Mouse (Mus musculus): ENCODE results near the gene Ermp1. TPM values are rescaled to one million over a fixed set of nuclear protein-coding genes. Genes with fewer than 3 reads are reported as not detected.

The Ermp1 gene
- polyA plus RNA-seq (2016; fragmentation: Nextera tagmentation; extraction: Ambion mirVana): 9.7 and 10.7 TPM in 2 replicates

- peaks cover 3% of the 10 kb centered on the region; the same call in 1 of the 2 replicates for H3K4me1 ChIP-seq (replicated peaks)
- peaks cover 3% of the 10 kb centered on the region; the same call in 1 of the 2 replicates for H3K9me3 ChIP-seq (replicated peaks)
- WGBS: under 1% methylated on average over 90 of the region's 90 CpGs
- peak; percentile 91 for ATAC-seq (ENCODE audit: insufficient number of reproducible peaks, low FRiP score)
- peak within 1 kb of the TSS; percentile 84 for H3K4me2 ChIP-seq
- H3K9ac ChIP-seq: peak within 1 kb of the TSS; percentile 81
- peaks cover 6% of the 10 kb centered on the region for H3K36me3 ChIP-seq
- H3K27ac ChIP-seq (ENCODE audit: poor library complexity, severe bottlenecking): no peak within 1 kb of the TSS; the same call in 1 of the 2 replicates
- peaks cover 37% of the 10 kb centered on the region for H3K27me3 ChIP-seq (replicated peaks)
- H3K4me3 ChIP-seq: peak within 1 kb of the TSS; percentile 77
These were observed at the start of gene Ermp1 for GRCm38 (mm10) chr19:29647651-29648549. Gene Ermp1, minus strand, starts transcription at chr19:29648415.

- Histone ChIP-seq H3K27me3 (replicated peaks) (no peaks in the 10 kb centered on the region), H3K27ac (ENCODE audit: poor library complexity, severe bottlenecking) (0 out of 2 replicates have a peak within 1 kb of the TSS, but pooled peaks have one; percentile 25), H3K4me2 (no peak within 1 kb of the TSS), H3K36me3 (no peaks in the 10 kb centered on the region), H3K9ac (no peak within 1 kb of the TSS), H3K9me3 (replicated peaks) (peaks cover 8% of the 10 kb centered on the region; the same call in 1 of the 2 replicates), H3K4me3 (no peak within 1 kb of the TSS), H3K4me1 (replicated peaks) (peaks cover 20% of the 10 kb centered on the region)
- no peak for ATAC-seq (ENCODE audit: insufficient number of reproducible peaks, low FRiP score)
- 39% methylated on average over 3 of the region's 3 CpGs for WGBS
These were observed 49.1 kb upstream of the Ermp1 start, which contains the start of gene Mlana for GRCm38 (mm10) chr19:29697245-29697874. Gene Mlana, plus strand, starts transcription at chr19:29697824.

GRCm38 (mm10) chr19:29696840-29697239, 48.6 kb upstream of the Ermp1 start:
- no peak overlapping the region for H3K4me2 ChIP-seq
- ATAC-seq (ENCODE audit: insufficient number of reproducible peaks, low FRiP score): no peak
- H3K27ac ChIP-seq (ENCODE audit: poor library complexity, severe bottlenecking): 0 out of 2 replicates have a peak overlapping the region, but pooled peaks have one; percentile 25

GRCm38 (mm10) chr19:29696309-29696708, 48.1 kb upstream of the Ermp1 start:
- Histone ChIP-seq H3K27me3 (replicated peaks) (no peaks in the 10 kb centered on the region), H3K9ac (no peak overlapping the region), H3K4me3 (no peak overlapping the region), H3K27ac (ENCODE audit: poor library complexity, severe bottlenecking) (no peak overlapping the region), H3K36me3 (no peaks in the 10 kb centered on the region), H3K4me2 (no peak overlapping the region), H3K4me1 (replicated peaks) (peaks cover 20% of the 10 kb centered on the region), H3K9me3 (replicated peaks) (peaks cover 8% of the 10 kb centered on the region; the same call in 1 of the 2 replicates)
- 90% methylated on average over 4 of the region's 4 CpGs for WGBS
- ATAC-seq (ENCODE audit: insufficient number of reproducible peaks, low FRiP score): no peak

More at GRCm38 (mm10) chr19:29696840-29697239, 48.6 kb upstream of the Ermp1 start:
- H3K4me3 ChIP-seq: no peak overlapping the region
- no peaks in the 10 kb centered on the region for H3K36me3 ChIP-seq
- H3K4me1 ChIP-seq (replicated peaks): peaks cover 20% of the 10 kb centered on the region
- no peak overlapping the region for H3K9ac ChIP-seq
- H3K27me3 ChIP-seq (replicated peaks): no peaks in the 10 kb centered on the region
- H3K9me3 ChIP-seq (replicated peaks): peaks cover 8% of the 10 kb centered on the region; the same call in 1 of the 2 replicates

GRCm38 (mm10) chr19:29695071-29695470, 46.9 kb upstream of the Ermp1 start:
- no peak for ATAC-seq (ENCODE audit: insufficient number of reproducible peaks, low FRiP score)
- WGBS: 92% methylated on average over 10 of the region's 10 CpGs
- Histone ChIP-seq H3K9me3 (replicated peaks) (peaks cover 8% of the 10 kb centered on the region; the same call in 1 of the 2 replicates), H3K27ac (ENCODE audit: poor library complexity, severe bottlenecking) (no peak overlapping the region), H3K36me3 (no peaks in the 10 kb centered on the region), H3K4me2 (no peak overlapping the region), H3K4me3 (no peak overlapping the region), H3K9ac (no peak overlapping the region), H3K4me1 (replicated peaks) (peaks cover 20% of the 10 kb centered on the region), H3K27me3 (replicated peaks) (no peaks in the 10 kb centered on the region)

- Histone ChIP-seq H3K9ac (no peak overlapping the region), H3K36me3 (no peaks in the 10 kb centered on the region)
- ATAC-seq (ENCODE audit: insufficient number of reproducible peaks, low FRiP score): no peak
These were observed 35.8 kb upstream of the Ermp1 start for GRCm38 (mm10) chr19:29683844-29684540.

GRCm38 (mm10) chr19:29680182-29681152, 32.3 kb upstream of the Ermp1 start:
- no peak for ATAC-seq (ENCODE audit: insufficient number of reproducible peaks, low FRiP score)
- H3K27me3 ChIP-seq (replicated peaks): peaks cover 47% of the 10 kb centered on the region
- H3K4me1 ChIP-seq (replicated peaks): no peaks in the 10 kb centered on the region
- H3K9me3 ChIP-seq (replicated peaks): peaks cover 21% of the 10 kb centered on the region
- no peak overlapping the region for H3K4me3 ChIP-seq
- no peaks in the 10 kb centered on the region for H3K36me3 ChIP-seq
- H3K27ac ChIP-seq (ENCODE audit: poor library complexity, severe bottlenecking): no peak overlapping the region
- no peak overlapping the region for H3K4me2 ChIP-seq
- WGBS: 54% methylated on average over 13 of the region's 13 CpGs
- no peak overlapping the region for H3K9ac ChIP-seq

More at GRCm38 (mm10) chr19:29683844-29684540, 35.8 kb upstream of the Ermp1 start:
- H3K9me3 ChIP-seq (replicated peaks): peaks cover 26% of the 10 kb centered on the region
- no peak overlapping the region for H3K27ac ChIP-seq (ENCODE audit: poor library complexity, severe bottlenecking)
- no peak overlapping the region for H3K4me2 ChIP-seq
- H3K27me3 ChIP-seq (replicated peaks): peaks cover 27% of the 10 kb centered on the region
- H3K4me1 ChIP-seq (replicated peaks): no peaks in the 10 kb centered on the region
- no peak overlapping the region for H3K4me3 ChIP-seq
- WGBS: 51% methylated on average over 16 of the region's 16 CpGs

GRCm38 (mm10) chr19:29678181-29678778, 30.1 kb upstream of the Ermp1 start:
- H3K4me3 ChIP-seq: no peak overlapping the region
- no peak for ATAC-seq (ENCODE audit: insufficient number of reproducible peaks, low FRiP score)
- no peak overlapping the region for H3K27ac ChIP-seq (ENCODE audit: poor library complexity, severe bottlenecking)
- H3K9me3 ChIP-seq (replicated peaks): peaks cover 5% of the 10 kb centered on the region; the same call in 1 of the 2 replicates
- no peak overlapping the region for H3K4me2 ChIP-seq
- H3K9ac ChIP-seq: no peak overlapping the region
- no peaks in the 10 kb centered on the region for H3K36me3 ChIP-seq
- no peaks in the 10 kb centered on the region for H3K4me1 ChIP-seq (replicated peaks)
- WGBS: 75% methylated on average over 6 of the region's 6 CpGs
- peaks cover 54% of the 10 kb centered on the region for H3K27me3 ChIP-seq (replicated peaks)

- Histone ChIP-seq H3K36me3 (no peaks in the 10 kb centered on the region), H3K4me2 (no peak overlapping the region), H3K27me3 (replicated peaks) (peaks cover 52% of the 10 kb centered on the region), H3K4me1 (replicated peaks) (no peaks in the 10 kb centered on the region), H3K9me3 (replicated peaks) (peaks cover under 1% of the 10 kb centered on the region; the same call in 1 of the 2 replicates), H3K9ac (no peak overlapping the region), H3K4me3 (no peak overlapping the region), H3K27ac (ENCODE audit: poor library complexity, severe bottlenecking) (no peak overlapping the region)
- ATAC-seq (ENCODE audit: insufficient number of reproducible peaks, low FRiP score): no peak
- 84% methylated on average over 10 of the region's 10 CpGs for WGBS
These were observed 28.4 kb upstream of the Ermp1 start for GRCm38 (mm10) chr19:29676479-29677193.
